Mouse (Mus musculus) G1E (cell line): Measurements from ENCODE around the gene Traf3.

Source experiments
- CTCF ChIP-seq: IDR thresholded peaks from 2 replicates; pipeline ENCODE4 v1.5.1; 2012; ENCODE audit warnings: low read depth, low read length, inconsistent platforms, mixed read lengths
- GATA1 ChIP-seq: IDR thresholded peaks from 2 replicates; pipeline ENCODE4 v1.6.1; 2012; ENCODE audit warnings: borderline replicate concordance, low read length, inconsistent platforms, mixed read lengths
- GATA2 ChIP-seq: IDR thresholded peaks from 2 replicates; pipeline ENCODE4 v1.6.1; 2012; ENCODE audit warnings: low read depth, low read length, inconsistent platforms, borderline replicate concordance
- POLR2AphosphoS5 ChIP-seq: IDR thresholded peaks from 2 replicates; pipeline ENCODE4 v1.6.1; 2012; ENCODE audit warnings: low read depth, low read length, inconsistent platforms; ENCODE audit not compliant: insufficient replicate concordance
- TAL1 ChIP-seq: conservative IDR thresholded peaks from 2 replicates; pipeline ENCODE4 v1.6.1; 2012; ENCODE audit warnings: low read depth, low read length, inconsistent platforms, mixed read lengths

GRCm38 (mm10) chr12:111283573-111283972 lies 117.4 kb downstream of the Traf3 start:
- TF ChIP-seq GATA1 = no peak
- TF ChIP-seq CTCF = no peak
- TF ChIP-seq TAL1 = no peak
- TF ChIP-seq POLR2AphosphoS5 = no peak
- no peak for TF ChIP-seq GATA2
